Mouse (Mus musculus): Measurements from ENCODE around the gene Manba. TPM values are rescaled to one million over a fixed set of nuclear protein-coding genes. Genes with fewer than 3 reads are reported as not detected.

Manba gene
- polyA plus RNA-seq, 1 experiment from 2014 or later, result 18.6 TPM

DNA sequence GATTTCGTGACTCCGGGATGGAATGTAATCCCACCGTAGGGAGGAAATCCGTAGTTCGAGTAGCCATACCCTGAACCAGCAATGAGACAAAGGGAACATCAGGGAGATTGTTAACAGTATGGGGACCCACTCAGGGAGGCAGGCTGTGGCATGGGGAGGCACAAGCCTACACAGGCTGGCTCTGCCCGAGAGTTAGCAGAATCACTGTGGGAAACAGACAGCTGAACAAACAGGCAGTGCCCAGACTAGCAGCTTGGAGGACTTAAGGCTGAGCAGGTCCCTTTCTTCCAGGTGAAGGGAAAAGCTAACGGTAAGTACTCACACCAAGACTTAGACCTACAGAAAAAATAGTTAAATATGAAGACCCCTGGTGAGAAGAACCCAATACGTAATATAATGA lies 121.2 kb downstream of the Manba start:
- Histone ChIP-seq H3K27ac (ENCODE audit: low read depth, low read length) (no peak overlapping the region), H3K4me1 (replicated peaks; ENCODE audit: control insufficient read depth, insufficient read depth, low read length) (no peaks in the 10 kb centered on the region), H3K9ac (ENCODE audit: low read depth, low read length) (no peak overlapping the region), H3K4me2 (replicated peaks; ENCODE audit: low read depth) (no peak overlapping the region), H3K9me3 (ENCODE audit: control insufficient read depth) (no peaks in the 10 kb centered on the region), H3K27me3 (replicated peaks; ENCODE audit: control insufficient read depth, insufficient read depth, low read length) (no peaks in the 10 kb centered on the region), H3K4me3 (ENCODE audit: low read depth, low read length) (no peak overlapping the region), H3K36me3 (ENCODE audit: control insufficient read depth, insufficient read depth) (peaks cover 61% of the 10 kb centered on the region)
- 89% methylated on average over 8 of the region's 8 CpGs for WGBS
- no peak for ATAC-seq
- no peak for TF ChIP-seq CTCF (IDR thresholded peaks at IDR 0.05; ENCODE audit: low read depth)

DNA sequence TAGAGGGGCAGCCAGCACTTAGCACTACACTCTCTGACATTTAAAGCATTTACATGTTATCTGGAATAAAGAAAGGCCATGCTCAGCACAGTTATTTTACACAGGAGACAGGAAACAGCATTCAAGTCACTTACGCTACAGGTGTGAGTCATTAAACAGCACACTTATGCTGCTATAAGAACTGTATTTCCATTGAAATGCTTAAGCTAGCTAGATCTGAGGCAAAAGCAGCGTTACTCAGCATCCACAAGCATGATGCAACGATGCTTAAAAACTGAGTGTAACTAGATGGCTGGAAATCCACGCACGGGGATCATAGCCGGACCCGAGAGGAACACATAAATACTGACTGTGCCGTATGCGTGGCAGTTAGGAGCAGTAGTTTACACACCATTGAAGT lies 121.6 kb downstream of the Manba start:
- H3K4me3 ChIP-seq (ENCODE audit: low read depth, low read length), result no peak overlapping the region
- no peak for ATAC-seq
- no peak for TF ChIP-seq CTCF (IDR thresholded peaks at IDR 0.05; ENCODE audit: low read depth)
- no peak overlapping the region for H3K27ac ChIP-seq (ENCODE audit: low read depth, low read length)
- 64% methylated on average over 9 of the region's 9 CpGs for whole genome bisulfite sequencing
- no peaks in the 10 kb centered on the region for H3K4me1 ChIP-seq (replicated peaks; ENCODE audit: control insufficient read depth, insufficient read depth, low read length)
- H3K36me3 ChIP-seq (ENCODE audit: control insufficient read depth, insufficient read depth), result peaks cover 60% of the 10 kb centered on the region
- no peaks in the 10 kb centered on the region for H3K9me3 ChIP-seq (ENCODE audit: control insufficient read depth)
- H3K9ac ChIP-seq (ENCODE audit: low read depth, low read length), result no peak overlapping the region
- H3K27me3 ChIP-seq (replicated peaks; ENCODE audit: control insufficient read depth, insufficient read depth, low read length), result no peaks in the 10 kb centered on the region
- H3K4me2 ChIP-seq (replicated peaks; ENCODE audit: low read depth), result no peak overlapping the region

DNA sequence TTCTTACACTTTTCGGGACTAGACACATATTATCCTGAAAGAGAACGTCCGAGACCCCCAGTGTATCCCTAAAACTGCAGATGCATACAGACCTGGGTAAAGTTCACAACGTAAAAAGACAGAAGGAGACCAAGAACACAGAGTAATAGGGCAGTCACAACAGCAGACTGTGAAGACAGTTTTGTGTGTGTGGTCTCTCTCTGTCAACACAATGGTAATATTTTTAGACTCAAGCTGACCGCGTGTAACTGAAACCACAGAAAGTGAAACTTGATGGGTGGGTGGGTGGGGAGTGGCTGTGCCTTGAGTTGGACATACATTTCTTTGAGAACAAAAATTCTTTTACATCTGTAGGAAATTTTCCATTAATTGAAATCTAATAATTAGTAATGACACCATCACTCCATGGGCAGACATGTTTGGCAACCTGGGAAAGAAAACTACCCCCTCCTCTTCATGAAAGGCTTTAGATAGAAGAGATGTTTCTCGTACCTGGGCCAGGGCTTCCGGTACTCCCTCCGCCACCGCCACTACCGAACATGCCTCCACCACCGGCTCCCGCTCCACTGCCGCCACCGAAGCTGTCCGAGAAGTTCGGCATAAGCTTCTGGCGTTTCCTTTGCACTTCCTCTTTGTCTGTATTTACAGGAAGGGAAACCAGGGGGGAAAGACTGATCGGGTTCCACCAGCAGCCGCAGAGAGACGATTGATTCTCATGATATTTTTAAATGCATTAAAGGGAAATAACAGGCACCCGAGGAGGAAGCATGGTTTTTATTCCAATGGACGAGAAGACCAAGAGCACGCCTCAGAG lies 122.5 kb downstream of the Manba start:
- no peak for TF ChIP-seq CTCF (IDR thresholded peaks at IDR 0.05; ENCODE audit: low read depth)
- Histone ChIP-seq H3K9ac (ENCODE audit: low read depth, low read length) (no peak overlapping the region), H3K36me3 (ENCODE audit: control insufficient read depth, insufficient read depth) (peaks cover 60% of the 10 kb centered on the region), H3K27me3 (replicated peaks; ENCODE audit: control insufficient read depth, insufficient read depth, low read length) (no peaks in the 10 kb centered on the region), H3K9me3 (ENCODE audit: control insufficient read depth) (no peaks in the 10 kb centered on the region), H3K4me3 (ENCODE audit: low read depth, low read length) (no peak overlapping the region), H3K4me1 (replicated peaks; ENCODE audit: control insufficient read depth, insufficient read depth, low read length) (no peaks in the 10 kb centered on the region), H3K27ac (ENCODE audit: low read depth, low read length) (no peak overlapping the region), H3K4me2 (replicated peaks; ENCODE audit: low read depth) (peak overlapping the region; percentile 7; the same call in 1 of the 2 replicates)
- WGBS, result 77% methylated on average over 24 of the region's 24 CpGs
- no peak for ATAC-seq

DNA sequence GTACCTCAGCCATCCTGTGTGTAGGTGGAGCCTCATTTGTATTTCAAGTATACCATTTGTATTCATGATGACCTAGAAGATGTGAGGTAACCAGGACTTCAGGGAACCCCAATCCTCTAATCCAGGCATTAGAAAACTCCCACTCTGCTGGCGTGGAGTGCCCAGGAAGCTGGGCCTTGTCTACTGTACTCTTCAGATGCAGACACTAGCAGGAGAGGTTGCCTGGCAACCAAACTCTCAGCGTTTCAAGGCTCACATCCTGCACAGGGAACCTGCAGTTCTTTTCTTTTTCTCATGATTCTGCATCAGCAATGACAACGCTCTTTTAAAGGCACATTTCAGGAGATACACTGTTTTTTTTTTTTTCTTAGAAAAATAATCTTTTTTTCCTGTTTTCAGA lies 124.8 kb downstream of the Manba start:
- no peak for ATAC-seq
- peaks cover 59% of the 10 kb centered on the region for H3K36me3 ChIP-seq (ENCODE audit: control insufficient read depth, insufficient read depth)
- H3K27me3 ChIP-seq (replicated peaks; ENCODE audit: control insufficient read depth, insufficient read depth, low read length), result no peaks in the 10 kb centered on the region
- H3K27ac ChIP-seq (ENCODE audit: low read depth, low read length), result no peak overlapping the region
- H3K9ac ChIP-seq (ENCODE audit: low read depth, low read length), result no peak overlapping the region
- no peaks in the 10 kb centered on the region for H3K4me1 ChIP-seq (replicated peaks; ENCODE audit: control insufficient read depth, insufficient read depth, low read length)
- TF ChIP-seq CTCF (IDR thresholded peaks at IDR 0.05; ENCODE audit: low read depth), result no peak
- no peaks in the 10 kb centered on the region for H3K9me3 ChIP-seq (ENCODE audit: control insufficient read depth)
- 71% methylated on average over 3 of the region's 3 CpGs for WGBS
- no peak overlapping the region for H3K4me3 ChIP-seq (ENCODE audit: low read depth, low read length)
- no peak overlapping the region for H3K4me2 ChIP-seq (replicated peaks; ENCODE audit: low read depth)

DNA sequence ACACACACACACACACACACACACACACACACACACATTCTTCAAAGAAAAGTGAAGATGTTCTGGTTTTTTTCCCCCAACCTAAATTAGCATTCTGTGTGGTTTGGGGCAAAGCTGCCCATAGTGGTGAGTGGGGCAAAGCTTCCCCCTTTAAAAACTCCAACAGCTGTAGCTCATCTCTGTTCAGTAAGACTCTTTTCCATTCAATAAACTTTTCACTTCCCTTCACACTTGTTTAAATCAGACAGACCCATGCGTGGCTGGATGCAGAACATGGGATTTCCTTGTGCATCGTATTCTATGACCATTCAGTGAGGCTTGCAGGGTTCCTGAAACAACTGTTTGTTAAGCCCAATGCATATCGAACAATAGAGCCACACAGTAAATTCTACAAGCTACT lies 129.0 kb downstream of the Manba start:
- 79% methylated on average over 3 of the region's 3 CpGs for WGBS
- TF ChIP-seq CTCF (IDR thresholded peaks at IDR 0.05; ENCODE audit: low read depth), result no peak
- peaks cover 77% of the 10 kb centered on the region for H3K36me3 ChIP-seq (ENCODE audit: control insufficient read depth, insufficient read depth)
- H3K27ac ChIP-seq (ENCODE audit: low read depth, low read length), result no peak overlapping the region
- H3K9ac ChIP-seq (ENCODE audit: low read depth, low read length), result no peak overlapping the region
- H3K4me2 ChIP-seq (replicated peaks; ENCODE audit: low read depth), result no peak overlapping the region
- no peak for ATAC-seq
- H3K27me3 ChIP-seq (replicated peaks; ENCODE audit: control insufficient read depth, insufficient read depth, low read length), result no peaks in the 10 kb centered on the region
- H3K9me3 ChIP-seq (ENCODE audit: control insufficient read depth), result no peaks in the 10 kb centered on the region
- H3K4me1 ChIP-seq (replicated peaks; ENCODE audit: control insufficient read depth, insufficient read depth, low read length), result no peaks in the 10 kb centered on the region
- no peak overlapping the region for H3K4me3 ChIP-seq (ENCODE audit: low read depth, low read length)

DNA sequence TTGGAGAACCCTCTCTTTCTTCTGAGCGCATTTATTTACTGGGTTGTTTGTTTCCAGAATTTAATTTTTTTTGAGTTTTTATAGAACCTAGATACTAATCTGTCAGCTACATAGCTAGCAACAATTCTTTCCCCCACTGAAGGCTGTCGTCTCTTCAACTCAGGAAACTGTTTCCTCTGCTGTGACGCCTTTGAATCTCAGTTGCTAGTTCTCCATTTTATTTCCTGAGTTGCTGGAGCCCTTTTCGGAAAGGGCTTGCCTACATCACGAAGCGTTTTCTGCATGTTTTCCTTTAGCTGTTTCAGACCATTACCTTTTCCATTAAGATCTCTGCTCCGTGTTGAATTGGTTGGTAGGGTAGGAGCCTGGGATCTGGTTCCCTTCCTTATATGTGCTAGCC lies 131.3 kb downstream of the Manba start:
- no peak for ATAC-seq
- Histone ChIP-seq H3K4me1 (replicated peaks; ENCODE audit: control insufficient read depth, insufficient read depth, low read length) (no peaks in the 10 kb centered on the region), H3K4me2 (replicated peaks; ENCODE audit: low read depth) (no peak overlapping the region), H3K36me3 (ENCODE audit: control insufficient read depth, insufficient read depth) (peaks cover 69% of the 10 kb centered on the region), H3K9me3 (ENCODE audit: control insufficient read depth) (no peaks in the 10 kb centered on the region), H3K9ac (ENCODE audit: low read depth, low read length) (no peak overlapping the region), H3K27ac (ENCODE audit: low read depth, low read length) (no peak overlapping the region), H3K27me3 (replicated peaks; ENCODE audit: control insufficient read depth, insufficient read depth, low read length) (no peaks in the 10 kb centered on the region), H3K4me3 (ENCODE audit: low read depth, low read length) (no peak overlapping the region)
- no peak for TF ChIP-seq CTCF (IDR thresholded peaks at IDR 0.05; ENCODE audit: low read depth)
- WGBS, result 93% methylated on average over 7 of the region's 7 CpGs

Other genes starting within 250 kb of the Manba start
- gene Bdh2, start 204.4 kb upstream of the Manba start, polyA plus RNA-seq (2015; fragmentation: Nextera tagmentation; extraction: Ambion mirVana), result 5.6 and 8.0 TPM in 2 replicates
- 0.59 and 0.68 TPM in 2 replicates for gene Slc9b2, start 177.9 kb upstream of the Manba start, polyA plus RNA-seq (2015; fragmentation: Nextera tagmentation; extraction: Ambion mirVana)
- gene Slc9b1, start 137.6 kb upstream of the Manba start, polyA plus RNA-seq (2015; fragmentation: Nextera tagmentation; extraction: Ambion mirVana), result 0.24 TPM in 1 of 2 replicates, not detected in the other
- 41.6 and 44.3 TPM in 2 replicates for gene Cisd2, start 61.7 kb upstream of the Manba start, polyA plus RNA-seq (2015; fragmentation: Nextera tagmentation; extraction: Ambion mirVana)
- gene Ube2d3, start 47.5 kb upstream of the Manba start, polyA plus RNA-seq (2015; fragmentation: Nextera tagmentation; extraction: Ambion mirVana), result 383 and 404 TPM in 2 replicates
- gene Nfkb1, start 205.9 kb downstream of the Manba start, polyA plus RNA-seq (2015; fragmentation: Nextera tagmentation; extraction: Ambion mirVana), result 15.2 and 16.7 TPM in 2 replicates